Mouse (Mus musculus) hindlimb bud, embryonic 11.5 days (tissue): ENCODE measurements around the gene Dpagt1.
A peak's percentile ranks its signal among the peaks of the same experiment; 100 is the strongest.
"Not testable (repeated sequence)": the region's sequence is repeated elsewhere in the genome, so short reads cannot be mapped to it uniquely, and the experiment has no call there.

ENCODE experiments used
- DNase-seq: peaks from one replicate; pipeline ENCODE4 v3.0.0-alpha.2; 2012; ENCODE audit warnings: low read depth, low spot score; ENCODE audit errors: extremely low spot score

Dpagt1 gene

GRCm38 (mm10) chr9:44336964-44337363 is 11.1 kb downstream of the Dpagt1 start:
- DNase-seq: no peak

GRCm38 (mm10) chr9:44337436-44338169 is 11.8 kb downstream of the Dpagt1 start:
- no peak for DNase-seq

GRCm38 (mm10) chr9:44338574-44338973 is 12.8 kb downstream of the Dpagt1 start:
- no peak for DNase-seq

- no peak for DNase-seq
Observed at GRCm38 (mm10) chr9:44341487-44341886, 15.7 kb downstream of the Dpagt1 start.

GRCm38 (mm10) chr9:44342173-44342572 is 16.4 kb downstream of the Dpagt1 start:
- no peak for DNase-seq

- no peak for DNase-seq
Observed at GRCm38 (mm10) chr9:44342605-44343004, 16.8 kb downstream of the Dpagt1 start.

GRCm38 (mm10) chr9:44343290-44343689 is 17.5 kb downstream of the Dpagt1 start:
- DNase-seq: no peak

- DNase-seq: no peak
Observed at GRCm38 (mm10) chr9:44343781-44344421, 18.1 kb downstream of the Dpagt1 start, which contains the start of gene Hmbs. Gene Hmbs (minus strand): TSS chr9:44344228.

GRCm38 (mm10) chr9:44345570-44346433 is 20.0 kb downstream of the Dpagt1 start:
- DNase-seq: no peak

GRCm38 (mm10) chr9:44347166-44347565 is 21.3 kb downstream of the Dpagt1 start:
- DNase-seq: no peak

GRCm38 (mm10) chr9:44347621-44348020 is 21.8 kb downstream of the Dpagt1 start:
- no peak for DNase-seq

- no peak for DNase-seq
Observed at GRCm38 (mm10) chr9:44348546-44348945, 22.7 kb downstream of the Dpagt1 start.

- no peak for DNase-seq
Observed at GRCm38 (mm10) chr9:44351396-44351795, 25.6 kb downstream of the Dpagt1 start.

GRCm38 (mm10) chr9:44352337-44352736 is 26.5 kb downstream of the Dpagt1 start:
- no peak for DNase-seq

- no peak for DNase-seq
Observed at GRCm38 (mm10) chr9:44353142-44353541, 27.3 kb downstream of the Dpagt1 start.

- no peak for DNase-seq
Observed at GRCm38 (mm10) chr9:44357207-44357606, 31.4 kb downstream of the Dpagt1 start.

GRCm38 (mm10) chr9:44361190-44361917 is 35.5 kb downstream of the Dpagt1 start, which contains the start of gene Vps11:
Gene Vps11 (minus strand): TSS chr9:44361670.
- DNase-seq: peak; percentile 96

GRCm38 (mm10) chr9:44361931-44362330 is 36.1 kb downstream of the Dpagt1 start:
- not testable (repeated sequence) for DNase-seq

GRCm38 (mm10) chr9:44364480-44364879 is 38.7 kb downstream of the Dpagt1 start:
- DNase-seq: no peak

GRCm38 (mm10) chr9:44373386-44373785 is 47.6 kb downstream of the Dpagt1 start:
- no peak for DNase-seq

- DNase-seq: no peak
Observed at GRCm38 (mm10) chr9:44376141-44376540, 50.3 kb downstream of the Dpagt1 start.
